Mouse (Mus musculus) common myeloid progenitor, adult 5-6 weeks (primary cell): ENCODE measurements at regions not wholly inside any gene's neighbourhood (a gene's known extent, or its start where the extent isn't known, plus 50 kb on each side); places are given as distances from the start of the nearest gene placed in this dataset.

ENCODE experiments used
- ATAC-seq: replicated peaks from 2 replicates; pipeline ENCODE4 v1.8.0; 2016; ENCODE audit warnings: low read depth, mild to moderate bottlenecking, moderate TSS enrichment, inconsistent platforms; ENCODE audit not compliant: poor library complexity, severe bottlenecking

- ATAC-seq: no peak
These were observed 65.4 kb upstream of the Tes start for GRCm38 (mm10) chr6:16999451-17000139.

- no peak for ATAC-seq
These were observed 69.4 kb upstream of the Tes start for GRCm38 (mm10) chr6:16995495-16995936.

GRCm38 (mm10) chr6:16994711-16995110 is 70.2 kb upstream of the Tes start:
- peak; percentile 87 for ATAC-seq

- no peak for ATAC-seq
These were observed 72.9 kb upstream of the Tes start for GRCm38 (mm10) chr6:16991996-16992591.

GRCm38 (mm10) chr6:16978206-16978505 is 79.9 kb upstream of the Tfec start:
- ATAC-seq: peak; percentile 76

- peak; percentile 27 for ATAC-seq
These were observed 79.4 kb upstream of the Tfec start for GRCm38 (mm10) chr6:16977392-16978205.

GRCm38 (mm10) chr6:16965658-16966057 is 67.4 kb upstream of the Tfec start:
- peak; percentile 66 for ATAC-seq

GRCm38 (mm10) chr6:16964362-16964761 is 66.1 kb upstream of the Tfec start:
- peak; percentile 43 for ATAC-seq

GRCm38 (mm10) chr6:16963958-16964357 is 65.7 kb upstream of the Tfec start:
- peak; percentile 96 for ATAC-seq

GRCm38 (mm10) chr6:16958102-16958501 is 59.9 kb upstream of the Tfec start:
- no peak for ATAC-seq

GRCm38 (mm10) chr6:16956771-16957435 is 58.7 kb upstream of the Tfec start:
- ATAC-seq: no peak
